Mouse (Mus musculus) hematopoietic stem cell, adult 5-6 weeks (primary cell): ENCODE results near the gene Irf2bpl. TPM values are rescaled to one million over a fixed set of nuclear protein-coding genes. Genes with fewer than 3 reads are reported as not detected.

Source experiments
- ATAC-seq, 2 experiments: fragments of 125-278 bp in 1 of 2; replicated peaks in 1 of 2; 2 replicates each; pipeline ENCODE4 v1.8.0; 2016 to 2017; ENCODE audit warnings: inconsistent platforms in 2 of 2, mild to moderate bottlenecking in 2 of 2, moderate number of reproducible peaks in 2 of 2, low read depth in 1 of 2, moderate TSS enrichment in 1 of 2; ENCODE audit not compliant: low FRiP score in 2 of 2, poor library complexity in 2 of 2, severe bottlenecking in 2 of 2, insufficient read depth in 1 of 2, low TSS enrichment in 1 of 2
- total RNA-seq: library from RNA; stranded (forward); fragments of 172-1452, 232-1000 nt; gene quantifications from 2 replicates; pipeline ENCODE4 v1.2.3, GENCODE M21; 2017

Gene Irf2bpl
- total RNA-seq, 1 experiment from 2014 or later = 5.6 TPM

DNA sequence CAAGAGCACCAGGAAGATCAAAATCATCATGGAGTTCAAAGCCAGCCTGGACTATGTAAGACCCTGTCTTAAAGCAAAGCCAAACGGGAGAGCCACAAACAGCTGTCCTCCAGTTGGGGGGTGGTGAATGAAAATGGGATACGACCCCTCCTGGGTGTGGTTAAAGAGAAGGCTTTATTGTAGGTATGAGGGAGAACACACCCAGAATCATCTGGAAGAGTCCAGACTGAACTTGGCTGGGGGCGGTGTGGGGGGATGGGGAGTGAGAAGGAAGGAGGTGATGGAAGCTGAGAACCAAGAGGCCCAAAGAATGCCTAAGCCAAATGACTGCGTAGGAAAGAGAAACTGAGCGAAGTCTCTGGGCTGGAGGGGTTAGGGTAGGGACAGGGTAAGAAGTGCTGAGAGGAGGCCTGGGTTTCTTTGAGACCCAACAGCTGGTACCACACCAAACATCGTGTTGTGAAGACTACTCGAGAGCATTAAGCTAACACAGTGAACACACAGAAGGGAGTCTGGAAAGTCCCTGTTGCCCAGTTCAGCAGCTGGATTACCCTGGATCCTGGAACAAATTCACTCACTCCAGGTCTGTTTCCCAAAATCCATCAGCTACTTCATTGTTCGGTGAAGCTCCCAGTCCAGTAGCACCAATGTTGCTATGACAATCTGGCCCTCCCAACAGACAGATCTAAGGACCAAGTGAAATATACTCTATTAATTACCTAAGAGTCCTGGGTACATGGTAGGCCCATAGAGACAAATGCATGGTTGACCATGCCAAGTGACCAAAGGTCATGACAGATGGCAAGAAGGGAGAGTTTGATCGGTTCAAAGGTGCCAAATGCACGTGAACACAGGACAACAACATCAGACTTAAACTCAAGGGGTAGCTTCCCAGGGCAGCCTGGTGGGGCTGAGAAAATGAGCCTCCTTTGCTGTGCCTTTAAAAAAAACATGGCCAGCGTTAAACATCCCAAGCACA lies 19.5 kb upstream of the Irf2bpl start:
- ATAC-seq = no peak

DNA sequence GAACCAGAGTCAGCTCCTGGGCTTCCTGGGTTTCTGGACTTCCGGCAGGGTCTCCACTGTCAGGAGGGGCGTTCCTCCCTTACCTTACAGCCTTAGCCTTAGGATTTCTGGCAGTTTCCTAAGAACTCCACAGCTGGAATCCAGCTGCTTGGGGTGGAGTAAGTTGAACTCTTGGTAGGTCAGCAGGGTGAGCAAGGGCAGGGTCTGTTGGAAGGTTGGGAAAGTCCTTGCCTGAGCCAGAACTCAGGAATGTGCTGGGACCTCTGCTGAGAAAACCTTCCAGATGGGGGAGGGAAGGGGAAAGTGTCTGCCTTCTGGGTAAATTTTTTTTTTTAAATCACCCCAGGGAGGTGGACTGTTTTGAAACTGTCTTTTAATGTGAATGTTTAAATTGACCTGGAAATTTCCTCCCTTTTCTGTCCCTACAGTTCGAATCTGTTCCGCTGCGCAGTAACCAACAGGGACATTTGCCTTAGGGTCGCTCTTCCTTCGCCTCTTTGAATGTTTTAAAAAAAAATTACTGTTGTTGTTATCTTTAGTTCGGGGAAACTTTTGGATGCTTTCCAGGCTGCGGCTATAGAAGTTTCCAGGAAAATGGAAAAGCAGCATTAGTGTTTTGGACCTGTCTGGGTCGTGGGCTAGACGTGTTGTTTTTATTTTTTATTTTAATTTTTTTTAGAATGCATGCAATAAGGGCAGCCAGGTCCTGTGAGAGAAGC lies 15.0 kb upstream of the Irf2bpl start:
- ATAC-seq = no peak

DNA sequence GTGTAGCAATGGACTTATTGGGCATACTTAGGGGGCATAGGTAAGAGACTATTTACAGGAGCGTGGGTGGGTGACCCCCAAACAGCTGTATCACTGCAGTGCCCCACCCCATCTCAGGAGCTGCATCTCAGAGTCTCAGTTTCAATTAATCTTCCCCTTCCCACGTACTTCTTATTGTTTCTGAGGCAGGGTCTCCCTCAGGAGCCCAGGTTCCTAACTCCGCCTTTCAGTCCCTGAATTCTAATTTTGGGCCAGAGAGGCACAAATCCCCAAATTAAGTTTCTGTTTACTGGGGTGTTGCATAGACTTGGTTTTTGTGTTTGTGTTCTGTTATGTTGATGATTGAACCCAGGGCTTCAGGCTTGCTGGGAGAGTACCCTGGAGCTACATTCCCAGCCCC lies 13.8 kb upstream of the Irf2bpl start:
- no peak for ATAC-seq

DNA sequence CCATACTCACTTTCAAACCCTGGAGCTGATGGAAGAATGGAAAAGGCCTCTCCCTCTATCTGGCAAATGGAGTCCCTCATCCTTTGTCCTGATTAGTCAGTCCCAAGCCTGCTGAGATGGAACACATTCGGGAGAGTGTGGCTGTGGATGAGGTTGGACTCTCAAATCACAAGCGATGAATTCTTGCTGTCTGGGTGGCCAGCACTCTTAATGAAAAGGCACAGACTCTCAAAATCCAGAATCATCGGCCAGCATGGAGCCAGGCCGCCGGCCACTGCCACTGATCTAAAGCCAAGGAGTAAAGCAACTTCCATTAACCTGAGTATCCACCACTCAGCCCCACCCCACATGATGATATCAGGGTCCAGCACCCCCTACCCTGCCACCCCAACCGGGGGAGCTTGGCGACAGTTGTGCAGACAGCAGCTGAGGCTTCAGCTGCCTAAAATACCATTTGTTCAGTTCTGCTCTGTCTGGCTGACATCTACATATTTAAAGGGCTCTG lies 13.2 kb upstream of the Irf2bpl start:
- ATAC-seq = no peak

DNA sequence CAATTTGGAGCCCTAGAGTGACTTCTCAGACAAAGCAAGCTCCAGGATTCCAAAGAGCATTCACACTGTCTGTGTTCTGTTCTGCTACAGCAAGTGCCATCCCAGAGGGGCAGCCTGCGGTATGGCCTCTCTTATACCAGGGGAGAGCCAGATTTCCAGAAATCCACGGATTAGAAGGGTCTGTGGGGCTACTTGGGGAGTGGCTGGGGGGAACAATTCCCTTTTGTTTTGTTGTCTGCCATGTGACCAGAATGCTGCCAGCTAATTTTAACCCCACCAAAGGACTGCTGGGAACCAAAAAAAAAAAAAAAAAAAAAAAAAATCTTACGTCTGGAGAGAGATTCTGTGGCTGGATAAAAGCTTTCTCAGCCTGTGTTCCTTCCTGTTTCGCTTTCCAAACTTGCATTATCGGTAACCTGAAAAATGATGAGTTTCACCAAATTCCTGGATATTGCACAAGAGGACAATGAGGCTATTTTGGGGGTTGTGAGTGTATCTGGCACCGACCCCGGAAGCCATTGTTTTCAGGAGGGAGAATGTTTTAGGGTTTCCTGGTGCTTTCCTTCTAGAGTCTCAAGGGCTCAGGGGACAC lies 12.4 kb upstream of the Irf2bpl start:
- ATAC-seq = no peak

DNA sequence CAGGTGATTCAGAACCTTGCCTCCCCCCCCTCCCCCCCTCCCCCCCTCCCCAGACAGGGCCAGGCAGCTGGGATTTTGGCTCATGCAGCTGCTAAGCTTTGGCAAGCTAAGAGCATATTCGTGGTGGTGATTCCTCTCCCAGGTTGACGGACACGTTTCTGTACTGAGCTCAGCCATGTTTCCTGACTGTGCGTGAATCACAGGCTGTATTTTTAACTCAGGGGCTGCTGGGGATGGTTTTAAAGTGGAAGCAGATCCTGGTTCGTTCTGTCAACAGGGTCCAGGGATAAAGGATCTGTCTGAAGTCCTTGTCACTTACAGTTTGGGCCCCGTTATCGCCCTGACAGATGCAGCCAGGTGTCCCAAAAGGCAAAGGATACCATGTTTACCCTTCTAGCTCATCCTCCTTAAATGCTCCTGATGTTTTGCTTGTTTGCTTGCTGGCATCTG lies 11.9 kb upstream of the Irf2bpl start:
- no peak for ATAC-seq

DNA sequence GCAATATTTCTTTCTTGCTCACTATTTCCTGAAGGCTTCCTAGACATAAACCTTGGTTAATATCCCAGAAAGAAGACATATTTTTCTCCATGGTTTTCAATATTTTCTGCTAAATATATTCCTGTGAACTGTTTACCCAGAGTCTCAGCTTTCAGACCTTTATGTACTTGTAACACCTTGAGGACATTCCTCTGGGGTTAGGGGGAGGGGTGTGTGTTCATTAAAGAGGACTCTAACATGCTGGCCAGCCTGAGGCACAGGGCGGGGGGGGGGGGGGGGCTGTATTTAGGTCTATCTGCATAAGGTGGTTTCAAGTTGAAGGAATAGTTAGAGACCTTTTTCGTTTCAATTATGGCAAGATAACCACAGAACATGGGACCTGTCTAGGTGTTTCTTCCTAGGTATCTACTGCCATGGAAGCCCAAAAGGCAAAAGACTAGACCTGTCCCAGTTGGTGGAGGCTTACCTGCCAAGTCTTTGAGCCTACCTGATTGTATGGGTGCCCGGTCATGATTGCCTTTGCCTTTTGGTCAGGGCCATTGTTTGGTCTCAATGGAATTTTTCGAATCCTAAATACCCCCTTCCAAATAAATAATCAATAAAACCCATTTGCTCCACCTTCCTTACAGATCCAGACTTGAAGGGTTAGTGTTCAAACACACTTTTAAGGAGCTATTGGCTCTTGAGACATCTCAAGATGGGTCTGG lies 11.3 kb upstream of the Irf2bpl start:
- ATAC-seq = no peak

DNA sequence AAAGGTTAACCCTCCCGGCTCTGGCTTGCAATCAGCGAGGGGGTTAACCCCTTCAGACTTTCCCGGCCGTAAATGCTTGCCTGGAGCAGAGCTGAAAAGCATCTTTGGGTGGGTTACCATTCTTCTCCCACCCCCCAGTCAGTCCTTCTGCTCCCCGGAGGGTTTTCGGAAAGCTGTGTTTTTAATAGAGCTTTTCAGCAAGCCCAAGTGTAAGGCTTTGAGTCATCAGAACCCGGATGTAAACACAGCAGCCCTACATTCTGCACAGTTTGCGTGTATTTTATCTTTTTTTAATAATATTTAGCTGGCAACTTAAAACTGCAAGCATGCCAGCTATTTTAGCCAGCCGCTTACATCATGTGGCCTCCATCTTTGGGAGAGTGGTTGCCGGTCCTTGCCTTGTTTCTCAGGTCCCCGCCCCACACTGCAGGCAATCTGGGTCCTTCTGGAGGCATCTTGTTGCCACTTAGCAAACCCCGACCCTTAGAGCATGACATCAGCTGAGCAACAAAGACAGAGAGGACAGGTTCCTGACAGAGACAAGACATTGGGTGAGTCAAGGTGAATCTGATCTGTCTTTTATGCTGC lies 10.3 kb upstream of the Irf2bpl start:
- no peak; a peak in 1 of 4 replicates for ATAC-seq

DNA sequence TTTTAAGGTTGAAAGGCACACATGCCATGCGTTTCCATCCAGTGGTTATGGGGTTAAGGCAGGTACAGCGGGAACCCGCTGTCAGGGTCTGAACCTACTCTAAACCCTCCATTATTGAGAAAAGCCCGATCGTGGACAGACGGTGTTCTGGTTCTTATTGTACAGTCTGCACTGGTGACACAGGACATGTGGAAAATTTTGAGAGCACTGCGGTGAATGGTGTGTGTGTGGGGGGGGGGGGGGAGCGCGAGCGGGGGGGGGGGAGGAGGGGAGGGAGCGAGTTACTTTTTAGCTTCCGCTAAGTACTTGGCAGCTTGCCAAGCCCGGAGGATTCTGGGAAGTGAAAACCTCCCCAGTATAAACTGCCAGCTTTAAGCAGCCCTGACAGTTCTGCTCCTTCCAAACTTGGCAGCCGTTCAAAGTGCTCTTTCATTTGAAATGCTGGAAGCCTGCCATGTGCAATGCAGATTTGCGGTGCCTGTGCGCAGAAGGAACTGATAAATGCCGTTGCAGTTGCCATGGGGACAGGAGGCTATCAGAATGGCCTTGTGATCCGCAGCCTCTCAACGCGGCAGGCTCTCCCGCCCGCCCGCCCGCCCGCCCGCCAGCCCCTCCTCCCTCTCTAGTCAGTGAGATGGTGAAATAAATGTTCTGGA lies 9.7 kb upstream of the Irf2bpl start:
- ATAC-seq = peak; percentile 75 to 89

DNA sequence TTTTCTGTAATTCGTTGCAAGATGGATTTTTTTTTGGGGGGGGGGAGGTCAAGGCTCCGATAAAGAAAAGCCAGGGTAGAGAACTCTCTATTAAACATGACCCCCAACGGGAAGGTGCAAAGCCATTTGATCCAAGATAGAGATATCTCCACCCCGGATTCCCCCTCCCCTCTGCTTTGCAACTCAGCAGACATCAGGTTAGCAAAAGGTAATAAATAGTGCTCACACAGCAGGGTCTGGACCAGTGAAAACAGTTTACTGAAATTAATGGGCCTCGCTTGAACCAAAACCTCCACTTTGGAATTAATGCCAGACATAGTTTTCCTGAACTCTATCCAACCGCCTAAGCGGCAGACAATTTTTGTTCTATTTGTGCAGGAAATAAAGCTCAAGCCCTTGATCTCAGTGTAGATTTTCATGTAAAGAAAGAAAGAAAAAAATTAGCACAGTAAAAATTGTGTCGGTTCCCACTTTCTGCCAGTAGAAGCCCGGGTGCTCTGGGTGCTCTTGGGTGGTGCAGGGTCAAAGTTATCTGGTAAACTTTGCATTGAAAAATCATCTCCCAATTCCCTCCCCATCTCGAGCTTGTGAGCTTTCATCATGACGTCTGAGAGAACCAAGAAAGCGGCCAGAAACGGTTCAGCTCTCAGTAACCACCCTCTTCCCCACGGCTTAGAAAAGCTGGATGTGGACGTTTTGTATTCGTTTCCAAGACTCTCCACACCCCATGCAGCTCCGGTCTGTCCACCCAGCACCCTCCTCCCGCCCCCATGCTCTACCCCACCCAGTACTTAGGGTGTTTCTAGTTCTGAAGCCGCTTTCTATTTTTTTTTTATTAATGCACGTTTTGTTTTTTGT lies 9.0 kb upstream of the Irf2bpl start:
- no peak for ATAC-seq

DNA sequence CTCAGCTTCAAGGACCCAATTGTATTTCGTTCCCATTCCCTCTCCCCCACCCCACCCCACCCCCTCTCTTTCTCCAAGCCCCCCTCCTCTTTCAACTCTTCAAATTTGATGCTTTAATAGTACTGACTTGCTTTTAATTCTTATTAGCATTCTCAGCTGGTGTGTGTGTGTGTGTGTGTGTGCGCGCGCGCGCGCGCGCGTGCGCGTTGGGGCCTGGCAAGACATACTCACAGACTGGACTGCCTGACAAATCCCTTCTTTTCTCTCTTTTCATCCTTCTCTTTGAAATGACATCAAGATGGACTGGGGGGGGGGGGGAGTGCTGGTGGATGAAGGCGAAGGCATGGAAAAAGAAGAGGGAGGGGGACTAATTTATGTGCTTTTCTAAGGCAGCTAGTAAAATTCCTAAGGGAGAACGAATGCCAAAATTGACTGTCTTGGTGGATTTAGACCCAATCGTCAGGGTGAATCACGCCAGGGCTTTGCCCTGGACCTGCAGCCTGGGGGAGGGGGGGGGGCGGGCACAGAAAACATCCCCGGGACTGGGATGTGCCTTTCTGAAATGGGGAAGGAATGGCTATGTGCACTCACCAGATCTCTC lies 8.2 kb upstream of the Irf2bpl start:
- no peak for ATAC-seq

DNA sequence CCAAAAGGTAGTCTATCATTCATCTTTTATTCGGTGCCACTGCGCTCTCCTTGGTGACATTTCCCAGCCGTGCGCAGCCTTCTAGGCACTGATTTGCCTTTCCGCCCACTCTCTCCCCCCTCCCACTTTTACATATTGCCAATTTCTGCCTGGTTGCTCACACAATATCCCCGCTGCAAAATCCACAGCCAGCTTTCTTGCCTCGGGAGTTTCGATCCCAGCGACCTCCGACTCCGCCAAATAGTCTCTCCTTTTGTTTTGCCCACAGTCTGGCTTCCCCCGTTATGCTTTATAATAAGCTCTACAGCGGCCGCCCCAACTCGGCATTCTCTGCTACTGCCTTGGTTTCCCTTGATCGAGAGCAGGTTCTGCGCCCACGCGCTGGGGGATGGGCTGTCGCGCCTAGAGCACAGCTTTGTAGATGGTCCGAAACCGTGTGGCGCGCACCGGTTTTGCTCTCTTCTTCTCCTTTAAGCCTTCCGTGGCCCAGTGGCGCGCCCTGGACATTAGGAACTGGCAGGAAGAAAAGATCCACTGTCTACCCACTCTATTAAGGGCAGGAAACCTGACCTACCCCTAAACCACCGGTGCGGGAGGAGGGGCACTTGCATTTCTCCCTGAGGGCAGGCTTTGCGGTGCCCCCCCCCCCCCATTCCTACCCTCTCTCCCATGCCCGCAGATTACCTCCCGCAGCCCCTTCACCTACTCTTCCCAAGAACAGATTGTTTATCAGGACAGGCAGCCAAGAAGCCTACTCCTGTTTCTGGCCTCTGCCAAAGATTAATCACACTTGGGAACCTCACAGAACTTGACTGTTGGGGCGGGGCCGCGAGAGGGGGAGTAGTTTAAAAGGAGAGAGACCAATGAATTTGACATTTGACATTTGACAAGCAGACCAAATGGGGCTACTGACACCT lies 7.4 kb upstream of the Irf2bpl start:
- ATAC-seq = no peak

DNA sequence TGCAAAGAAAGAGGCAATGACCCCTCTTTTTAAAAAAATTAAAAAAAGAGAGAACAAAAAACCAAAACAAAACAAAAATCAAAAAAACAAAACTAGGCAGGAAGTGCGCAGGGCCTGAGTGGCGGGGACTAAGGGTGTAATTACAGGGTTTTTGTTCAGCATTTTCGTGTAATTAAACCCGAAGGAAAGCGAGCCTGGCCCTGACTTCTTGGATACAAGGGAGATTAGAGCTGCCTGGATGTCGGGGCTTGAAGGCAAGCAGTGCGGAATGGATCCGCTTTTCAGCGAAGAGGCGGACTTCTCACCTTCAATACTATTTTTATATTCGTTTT lies 6.8 kb upstream of the Irf2bpl start:
- ATAC-seq = no peak

DNA sequence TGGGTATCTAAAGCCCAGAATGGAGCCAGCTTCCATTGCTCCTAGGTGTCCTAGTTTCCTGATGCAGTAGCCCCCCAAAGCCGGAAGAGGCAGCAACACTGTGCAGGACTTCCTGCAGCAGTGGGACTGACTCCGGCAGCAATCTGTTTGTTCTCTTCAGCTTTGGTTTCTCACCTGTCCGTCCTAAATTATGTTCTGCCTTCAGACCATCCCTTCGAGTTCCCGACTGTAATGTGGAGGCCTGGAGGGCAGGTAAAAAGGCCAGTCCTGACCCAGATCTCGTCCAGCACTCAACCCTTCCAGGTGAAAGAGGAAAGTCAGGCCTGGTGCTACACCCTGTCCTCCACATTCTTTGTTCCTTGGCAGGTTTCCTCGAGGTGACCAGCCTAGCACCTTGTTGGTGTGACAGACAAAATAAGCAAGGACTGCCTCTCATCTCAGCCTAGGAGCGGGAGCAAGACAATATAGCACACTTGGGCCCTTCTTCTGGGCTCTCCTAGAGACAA lies 6.3 kb upstream of the Irf2bpl start:
- no peak for ATAC-seq
